Mouse (Mus musculus): Measurements from ENCODE around the gene Tas2r143. TPM values are rescaled to one million over a fixed set of nuclear protein-coding genes. Genes with fewer than 3 reads are reported as not detected.

The Tas2r143 gene
- not detected for polyA plus RNA-seq (2017; shearing (Covaris generic))

GRCm38 (mm10) chr6:42399938-42400337 is at the start of gene Tas2r143:
Tas2r143 (plus strand) TSS chr6:42400238.
- ATAC-seq, result no peak

GRCm38 (mm10) chr6:42350968-42351775 is 48.9 kb upstream of the Tas2r143 start:
- no peak for ATAC-seq

- ATAC-seq, result no peak
Observed at GRCm38 (mm10) chr6:42351776-42352485, 48.1 kb upstream of the Tas2r143 start.

DNA sequence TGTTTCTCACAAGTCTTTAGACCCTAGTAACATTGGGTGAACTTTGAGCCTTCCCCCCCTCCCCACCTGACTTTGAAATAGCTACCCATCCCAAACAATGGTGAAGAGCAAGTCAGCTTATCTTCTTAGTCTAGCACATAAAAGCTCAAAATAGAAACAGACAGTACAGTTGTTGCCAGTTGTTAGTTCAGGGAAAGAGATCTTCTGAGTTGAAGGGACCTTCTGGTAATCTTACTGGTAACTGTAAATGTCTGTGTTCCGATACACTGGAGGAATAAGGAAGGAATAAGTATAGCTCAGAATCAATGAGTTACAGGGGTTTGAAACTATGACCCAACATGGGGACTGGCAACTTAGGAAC is 47.6 kb upstream of the Tas2r143 start:
- ATAC-seq, result no peak

GRCm38 (mm10) chr6:42353180-42353579 is 46.9 kb upstream of the Tas2r143 start:
- ATAC-seq, result no peak

DNA sequence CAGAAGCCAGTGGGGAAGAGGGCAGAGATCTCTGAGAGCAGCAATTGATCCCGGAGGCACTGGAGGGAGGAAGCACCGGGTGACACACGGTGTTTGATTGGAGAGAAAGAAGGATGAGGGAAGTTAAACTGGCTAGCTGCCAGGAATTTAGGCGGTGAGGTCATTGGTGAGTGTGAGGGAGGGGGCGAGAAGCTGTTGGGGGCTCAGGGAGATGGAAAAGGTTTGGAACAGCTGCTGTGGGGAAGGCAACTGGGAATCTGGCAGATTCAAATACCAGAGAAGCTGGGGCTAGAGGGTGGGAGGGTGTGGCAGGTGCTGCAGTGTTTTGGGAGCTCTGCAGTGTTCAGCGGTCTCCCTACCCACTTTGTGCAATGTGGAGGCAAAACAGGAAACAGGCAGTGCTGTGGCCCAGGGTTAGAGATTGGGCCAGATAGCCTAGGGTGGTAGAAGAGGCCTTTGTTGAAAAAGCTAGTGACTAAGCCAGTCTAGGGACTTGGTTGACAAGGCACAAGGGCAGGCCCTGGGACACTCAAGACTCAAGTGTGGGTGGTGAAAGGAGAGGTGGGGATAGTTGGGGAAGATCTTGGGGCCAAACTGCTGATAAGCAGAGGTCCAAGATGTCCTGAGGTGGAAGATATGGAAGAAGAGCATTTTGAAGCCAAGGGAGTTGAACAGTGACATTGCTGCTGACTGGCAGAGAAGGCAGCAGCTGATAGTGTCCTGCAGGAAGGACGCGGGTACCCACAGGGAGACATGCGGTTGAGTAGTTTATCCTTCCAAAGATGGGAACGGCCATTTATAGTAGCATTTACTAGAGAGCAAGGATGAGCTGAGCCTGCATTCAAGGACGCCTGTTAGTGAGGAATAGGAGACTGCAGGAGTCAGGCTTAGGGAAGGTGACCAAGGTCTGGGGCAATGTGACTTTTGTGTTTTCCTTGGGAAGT is 45.7 kb upstream of the Tas2r143 start:
- no peak for ATAC-seq

GRCm38 (mm10) chr6:42355366-42355765 is 44.7 kb upstream of the Tas2r143 start:
- no peak for ATAC-seq

- no peak for ATAC-seq
Observed at GRCm38 (mm10) chr6:42355794-42356600, 44.0 kb upstream of the Tas2r143 start.

DNA sequence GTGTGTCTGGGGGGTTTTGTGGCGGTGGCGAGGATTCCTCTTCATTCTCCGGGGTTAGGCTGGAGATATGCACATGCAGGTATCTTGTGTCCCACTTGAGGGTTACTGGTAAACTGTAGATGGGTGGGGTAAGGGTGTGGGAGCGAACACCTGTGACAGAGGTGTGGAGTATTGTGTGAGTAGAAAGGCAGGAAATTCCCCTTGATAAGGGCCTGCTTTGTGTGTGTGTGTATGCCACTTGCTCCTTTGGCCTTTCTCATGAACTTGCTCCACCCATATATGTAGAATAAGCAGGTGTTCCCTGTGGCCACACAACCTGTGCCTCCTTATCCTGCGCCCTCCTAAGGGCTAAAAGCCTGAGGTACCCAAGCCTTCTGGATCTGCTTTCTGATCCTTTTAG is 43.1 kb upstream of the Tas2r143 start:
- no peak for ATAC-seq

DNA sequence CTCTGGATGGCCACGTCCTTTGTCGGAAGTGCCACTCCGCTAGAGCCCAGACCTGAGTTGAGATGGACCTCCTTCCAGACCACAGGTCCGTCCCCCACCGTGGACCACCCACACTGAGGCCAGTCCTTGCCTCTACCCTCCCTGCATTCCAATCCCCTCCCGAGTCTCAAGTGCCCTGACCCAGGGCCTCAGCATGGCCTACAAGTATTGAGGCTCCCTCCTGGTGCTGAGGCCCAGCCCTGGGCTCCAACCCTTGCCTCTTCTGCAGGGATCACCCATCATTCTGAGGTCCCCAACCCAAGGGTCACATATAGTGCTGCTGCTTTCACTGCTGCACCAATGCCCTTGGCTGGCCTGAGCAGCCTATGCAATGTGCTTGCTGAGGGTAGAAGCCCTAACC is 42.1 kb upstream of the Tas2r143 start:
- ATAC-seq, result no peak

DNA sequence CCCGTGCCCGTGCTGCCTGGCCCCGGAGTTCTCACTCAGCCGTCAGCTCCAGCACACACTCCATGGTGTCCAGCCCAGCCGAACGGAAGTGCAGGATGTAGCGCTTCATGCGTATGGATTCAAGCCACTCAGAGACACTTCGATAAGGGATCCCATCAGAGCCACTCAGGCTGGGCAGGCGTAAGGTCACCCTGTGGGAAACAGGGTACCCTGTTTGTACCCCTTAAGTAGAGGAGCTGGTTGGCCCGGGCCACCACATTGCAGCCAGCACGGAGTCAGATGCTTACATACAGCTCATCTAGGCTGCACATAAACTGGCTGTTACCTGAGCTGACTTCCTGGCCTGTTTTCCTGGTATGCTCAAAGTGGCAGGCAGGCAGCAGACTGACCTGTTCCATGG is 41.1 kb upstream of the Tas2r143 start:
- ATAC-seq, result no peak

DNA sequence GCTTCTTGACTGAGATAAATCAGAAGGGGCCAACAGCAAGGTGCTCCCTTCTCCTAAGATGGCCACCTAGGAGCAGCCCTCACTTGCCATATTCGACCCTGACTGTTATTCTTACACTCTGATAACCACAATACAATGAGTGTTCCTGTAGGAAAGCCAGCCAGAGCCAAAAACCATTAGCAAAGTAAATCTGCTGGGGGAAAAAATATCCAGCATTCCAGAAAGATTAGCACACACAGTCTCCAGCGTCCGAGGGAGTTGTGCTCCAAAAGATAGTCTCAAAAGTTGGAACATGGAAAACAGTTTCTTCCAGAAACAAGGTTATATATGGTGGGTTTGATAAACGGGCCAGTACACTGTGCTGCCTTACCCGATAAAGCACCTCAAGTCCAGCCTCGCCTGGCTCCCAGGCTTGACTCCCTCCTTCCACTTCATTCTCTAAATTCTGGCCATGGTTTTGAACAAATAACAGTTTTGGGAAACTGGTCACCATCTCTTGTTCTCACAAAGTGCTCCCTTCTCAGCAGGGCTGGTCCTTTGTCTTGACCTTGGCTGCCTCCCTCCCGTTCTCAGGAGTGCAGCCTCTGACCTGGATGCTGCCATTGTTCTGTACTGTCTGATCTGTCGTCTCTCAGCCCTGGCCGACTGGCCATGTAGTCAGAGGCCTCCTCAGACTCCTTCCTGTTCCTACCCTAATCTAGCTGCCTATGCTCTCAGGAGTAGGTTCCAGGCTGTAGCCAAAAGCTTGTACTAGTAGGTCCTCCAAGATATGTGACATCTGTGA is 40.5 kb upstream of the Tas2r143 start:
- no peak for ATAC-seq

DNA sequence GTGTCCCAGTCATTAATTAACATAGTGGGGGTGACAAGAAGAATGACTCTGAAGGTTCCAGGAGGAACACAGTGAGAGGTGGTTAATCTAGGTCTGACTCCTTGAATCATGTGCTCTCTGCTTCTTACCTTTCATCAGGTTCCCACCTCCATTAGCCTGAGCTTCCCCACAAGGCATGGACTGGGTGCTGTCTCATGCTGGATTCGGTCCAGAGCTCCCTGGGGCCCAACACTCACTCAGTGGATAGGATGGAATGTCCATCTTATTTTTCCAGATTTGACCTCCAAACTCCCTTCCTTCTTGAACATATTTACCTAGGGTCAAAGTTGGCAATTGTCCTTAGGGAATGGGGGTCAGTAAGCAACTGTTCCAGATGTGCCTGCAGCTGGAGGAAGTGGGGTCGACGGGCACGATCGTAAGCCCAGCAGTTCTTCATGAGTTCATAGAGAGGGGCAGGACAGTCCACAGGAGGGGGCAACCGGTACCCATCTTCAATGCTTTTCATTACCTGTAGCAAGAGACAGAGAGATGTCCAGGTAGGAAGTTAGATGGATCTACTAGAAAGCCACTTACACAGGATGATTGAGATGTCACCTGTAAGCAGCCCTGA is 39.7 kb upstream of the Tas2r143 start:
- no peak for ATAC-seq

DNA sequence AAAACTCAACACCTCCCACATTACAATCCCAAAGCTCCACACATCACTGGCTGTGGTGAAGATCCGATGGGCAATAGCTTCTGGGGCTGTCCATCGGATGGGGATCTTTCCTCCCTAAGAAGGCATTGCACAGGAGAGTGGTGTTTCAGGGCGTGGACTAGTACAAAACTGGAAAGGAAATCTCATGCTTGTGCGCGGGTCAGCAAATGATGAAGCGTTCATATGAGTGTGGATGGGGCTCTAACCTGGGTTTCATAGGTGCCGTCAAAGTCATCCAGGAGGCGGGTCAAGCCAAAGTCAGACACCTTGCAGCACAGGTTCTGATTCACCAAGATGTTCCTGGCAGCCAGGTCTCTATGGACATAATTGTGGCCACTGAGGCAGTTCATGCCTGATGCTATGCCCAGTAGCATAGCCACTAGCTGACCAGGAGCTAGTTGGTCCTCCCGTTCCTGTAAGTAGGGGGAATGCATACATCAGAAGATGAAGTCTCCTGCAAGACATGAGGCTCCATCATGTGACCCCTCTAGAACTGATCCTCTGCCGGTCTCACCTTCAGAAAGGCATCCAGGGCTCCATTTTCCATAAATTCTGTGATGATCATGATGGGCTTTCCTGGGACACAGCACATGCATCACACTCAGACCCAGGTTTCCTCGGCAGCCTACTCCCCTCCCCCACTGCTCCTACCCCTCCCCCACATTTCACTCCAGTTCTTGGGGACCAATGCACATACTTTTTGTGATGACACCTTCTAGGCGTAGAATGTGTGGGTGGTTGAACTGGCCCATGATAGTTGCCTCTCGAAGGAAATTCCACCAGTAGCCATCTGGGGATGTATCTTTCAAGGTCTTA is 38.8 kb upstream of the Tas2r143 start:
- ATAC-seq, result no peak

GRCm38 (mm10) chr6:42362074-42362473 is 38.0 kb upstream of the Tas2r143 start:
- ATAC-seq, result no peak

- no peak for ATAC-seq
Observed at GRCm38 (mm10) chr6:42362497-42362896, 37.5 kb upstream of the Tas2r143 start.

DNA sequence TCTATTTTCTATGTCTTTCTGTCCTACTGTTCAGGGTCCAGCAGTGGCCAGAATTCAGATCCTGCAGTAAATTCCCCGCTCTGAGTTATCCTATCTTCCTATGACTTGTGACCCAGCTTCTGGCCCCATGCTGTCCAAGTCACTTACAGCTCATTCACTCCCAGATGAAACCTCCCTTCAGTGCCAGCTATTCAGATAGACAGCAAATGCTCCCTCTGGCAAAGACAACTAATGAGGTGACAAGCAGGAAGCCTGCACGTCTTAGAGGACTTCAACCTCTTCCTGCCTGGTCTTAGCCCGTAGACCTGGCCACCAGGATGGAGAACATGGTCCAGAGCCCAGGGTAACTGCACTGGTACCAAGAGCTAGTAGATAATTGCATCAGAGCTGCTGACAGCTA is 37.1 kb upstream of the Tas2r143 start:
- ATAC-seq, result no peak

- ATAC-seq, result no peak
Observed at GRCm38 (mm10) chr6:42364066-42364465, 36.0 kb upstream of the Tas2r143 start.

DNA sequence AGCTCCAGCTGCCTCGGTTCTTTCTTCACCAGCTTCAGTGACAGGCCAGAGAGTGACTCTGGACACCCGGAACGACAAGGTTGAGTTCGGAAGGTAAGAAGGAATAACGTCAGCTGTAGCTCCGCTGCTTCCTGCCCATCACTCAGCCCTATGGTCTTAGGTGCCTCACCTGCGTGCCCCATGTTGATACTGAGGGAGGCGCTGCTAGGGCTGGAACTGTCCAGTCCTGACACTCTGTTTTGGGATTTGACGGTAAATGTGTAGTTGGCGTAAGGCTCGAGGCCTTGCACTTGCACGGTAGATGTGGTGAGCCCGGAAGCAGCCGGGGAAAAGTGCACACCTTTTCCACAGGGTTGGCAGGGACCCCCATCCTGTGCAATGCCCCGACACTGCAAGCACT is 35.4 kb upstream of the Tas2r143 start:
- ATAC-seq, result no peak

GRCm38 (mm10) chr6:42365215-42365614 is 34.8 kb upstream of the Tas2r143 start:
- ATAC-seq, result no peak

Measured in activated CD4-positive, CD25-positive, alpha-beta regulatory T cell, adult 4 months (primary cell).